Mouse (Mus musculus) small intestine, adult 2 months (tissue): ENCODE results near the gene Vsx2. TPM values are rescaled to one million over a fixed set of nuclear protein-coding genes. Genes with fewer than 3 reads are reported as not detected.

Experiments used
- H3K27ac ChIP-seq: fragments of 200-500 bp; 2 replicates; pipeline ENCODE4 v1.5.1; 2012; ENCODE audit warnings: low read depth, low read length, control low read depth, inconsistent platforms; ENCODE audit not compliant: insufficient read depth
- H3K27me3 ChIP-seq: fragments of 200-500 bp; 2 replicates; pipeline ENCODE4 v1.6.1; 2012; ENCODE audit warnings: mild to moderate bottlenecking, moderate library complexity, low read length, inconsistent platforms; ENCODE audit not compliant: control insufficient read depth, insufficient read depth
- H3K36me3 ChIP-seq: fragments of 200-500 bp; 2 replicates; pipeline ENCODE4 v1.6.1; 2012; ENCODE audit warnings: mild to moderate bottlenecking, low read length, control low read depth, inconsistent platforms; ENCODE audit not compliant: control insufficient read depth, insufficient read depth
- H3K4me1 ChIP-seq: fragments of 200-500 bp; 2 replicates; pipeline ENCODE4 v1.6.1; 2012; ENCODE audit warnings: low read length, inconsistent platforms, mixed read lengths; ENCODE audit not compliant: control insufficient read depth, insufficient read depth, insufficient read length
- H3K4me3 ChIP-seq: fragments of 200-500 bp; 2 replicates; pipeline ENCODE4 v1.5.1; 2012; ENCODE audit warnings: low read depth, mild to moderate bottlenecking, control low read depth, inconsistent platforms, low read length, moderate library complexity
- CTCF ChIP-seq: fragments of 200-500 bp; IDR thresholded peaks from 2 replicates; pipeline ENCODE4 v1.5.1; 2012; ENCODE audit warnings: low read depth, mild to moderate bottlenecking, control low read depth, inconsistent platforms, low read length, moderate library complexity, mixed read lengths; ENCODE audit not compliant: insufficient replicate concordance, insufficient read length; ENCODE audit errors: extremely low read depth
- POLR2A ChIP-seq: fragments of 200-500 bp; IDR thresholded peaks from 2 replicates; pipeline ENCODE4 v1.6.1; 2012; ENCODE audit warnings: low read depth, mild to moderate bottlenecking, control low read depth, inconsistent platforms, low read length, moderate library complexity
- WGBS: fragments of 180-500 bp; shearing (Covaris S2); methylation state at CpG from one replicate; pipeline ENCODE4 v1.1.7; 2018; 5-methylcytosine and 5-hydroxymethylcytosine counted together
- polyA plus RNA-seq: library from polyadenylated mRNA; depleted of rRNA; stranded (reverse); fragments of >200 nt; gene quantifications from 2 replicates; pipeline ENCODE4 v1.2.3, GENCODE M21; 2012; rRNA removed

Vsx2 gene
- not detected in 2 replicates for polyA plus RNA-seq

DNA sequence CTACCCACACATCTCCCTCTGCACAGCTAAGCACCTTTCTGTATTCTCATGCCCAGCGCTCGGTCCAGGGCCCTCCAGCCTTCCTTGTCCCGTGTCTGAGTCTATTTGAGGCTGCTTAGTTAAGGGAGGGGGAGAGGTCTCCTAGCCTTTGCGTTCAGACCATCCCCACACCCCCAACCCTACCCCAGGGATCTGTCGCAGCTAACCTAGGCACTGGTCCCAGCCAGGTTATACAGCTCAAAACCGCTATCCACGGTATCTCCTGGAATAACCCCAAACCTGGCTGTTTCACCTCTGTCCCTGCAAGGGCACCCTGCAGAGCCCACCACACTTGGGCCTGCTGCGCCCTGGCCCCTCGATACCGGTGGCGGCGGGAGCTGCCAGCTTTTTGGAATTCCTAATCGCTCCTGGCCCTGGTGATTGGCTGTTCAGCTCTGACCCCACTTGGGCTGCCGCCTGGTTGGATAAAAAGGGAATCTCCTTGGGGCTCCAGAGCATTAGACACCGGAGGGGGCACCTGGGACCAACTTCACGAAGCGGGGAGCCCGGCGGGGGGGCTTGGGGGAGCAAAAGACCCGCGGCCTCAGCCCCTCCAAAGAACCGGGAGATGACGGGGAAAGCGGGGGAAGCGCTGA is at the start of gene Vsx2:
Gene Vsx2 (plus strand): TSS at position 427 of the 635 bp plus-strand sequence.
- WGBS: 8% methylated on average over 25 of the region's 25 CpGs
- Histone ChIP-seq H3K36me3 (no peaks in the 10 kb centered on the region), H3K4me1 (peaks cover 3% of the 10 kb centered on the region; the same call in 1 of the 2 replicates), H3K27ac (no peak within 1 kb of the TSS), H3K4me3 (no peak within 1 kb of the TSS), H3K27me3 (peaks cover 50% of the 10 kb centered on the region)
- TF ChIP-seq CTCF (no peak), POLR2A (no peak)

DNA sequence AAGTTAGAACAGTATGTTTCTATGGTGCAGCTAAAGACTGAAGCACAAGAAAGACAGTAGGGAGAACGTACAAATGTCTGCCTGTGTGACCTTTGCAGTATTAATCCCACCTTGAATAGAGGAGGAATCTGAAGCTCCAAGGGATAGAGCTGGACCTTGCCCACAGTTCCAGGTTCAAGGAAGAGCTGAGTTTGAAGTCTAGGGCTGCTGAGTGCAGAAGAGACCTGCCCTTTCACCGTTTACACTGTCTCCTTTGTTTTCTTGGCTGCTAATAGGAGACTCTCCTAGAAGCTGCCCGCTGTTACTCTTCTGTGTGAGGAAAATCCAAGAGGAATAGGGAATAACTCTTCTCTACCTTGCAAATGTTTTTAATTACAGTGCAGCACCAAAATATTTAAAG is 45.8 kb upstream of the Vsx2 start:
- Histone ChIP-seq H3K4me3 (no peak overlapping the region), H3K27me3 (no peaks in the 10 kb centered on the region), H3K4me1 (peaks cover 6% of the 10 kb centered on the region), H3K27ac (peak overlapping the region; percentile 15; the same call in 1 of the 2 replicates), H3K36me3 (0 out of 2 replicates have a peak, but pooled peaks cover 6% of the 10 kb centered on the region)
- WGBS: 53% methylated on average over 3 of the region's 3 CpGs
- no peak for TF ChIP-seq CTCF
- no peak for TF ChIP-seq POLR2A

GRCm38 (mm10) chr12:84524147-84525050 is 45.2 kb upstream of the Vsx2 start:
- Histone ChIP-seq H3K27ac (no peak overlapping the region), H3K4me3 (no peak overlapping the region), H3K4me1 (peaks cover 6% of the 10 kb centered on the region), H3K27me3 (no peaks in the 10 kb centered on the region), H3K36me3 (0 out of 2 replicates have a peak, but pooled peaks cover 5% of the 10 kb centered on the region)
- no peak for TF ChIP-seq POLR2A
- no peak for TF ChIP-seq CTCF
- 76% methylated on average over 11 of the region's 11 CpGs for WGBS

GRCm38 (mm10) chr12:84525422-84525821 is 44.1 kb upstream of the Vsx2 start:
- H3K27me3 ChIP-seq: no peaks in the 10 kb centered on the region
- no peak overlapping the region for H3K27ac ChIP-seq
- H3K4me1 ChIP-seq: peaks cover 6% of the 10 kb centered on the region
- no peak overlapping the region for H3K4me3 ChIP-seq
- 84% methylated on average over 12 of the region's 12 CpGs for WGBS
- TF ChIP-seq CTCF: no peak
- TF ChIP-seq POLR2A: no peak
- H3K36me3 ChIP-seq: 0 out of 2 replicates have a peak, but pooled peaks cover 6% of the 10 kb centered on the region

- Histone ChIP-seq H3K4me3 (no peak overlapping the region), H3K36me3 (peaks cover 19% of the 10 kb centered on the region), H3K27me3 (no peaks in the 10 kb centered on the region), H3K4me1 (peaks cover 3% of the 10 kb centered on the region), H3K27ac (no peak overlapping the region)
- WGBS: 65% methylated on average over 5 of the region's 5 CpGs
- TF ChIP-seq POLR2A (no peak), CTCF (no peak)
These were observed 39.1 kb upstream of the Vsx2 start for GRCm38 (mm10) chr12:84530426-84530825.

GRCm38 (mm10) chr12:84531906-84532829 is 37.4 kb upstream of the Vsx2 start:
- H3K4me1 ChIP-seq: peaks cover under 1% of the 10 kb centered on the region; the same call in 1 of the 2 replicates
- H3K27ac ChIP-seq: no peak overlapping the region
- 92% methylated on average over 13 of the region's 13 CpGs for WGBS
- TF ChIP-seq POLR2A (no peak), CTCF (no peak)
- H3K27me3 ChIP-seq: no peaks in the 10 kb centered on the region
- H3K36me3 ChIP-seq: peaks cover 19% of the 10 kb centered on the region
- H3K4me3 ChIP-seq: no peak overlapping the region
